Mouse (Mus musculus): ENCODE data around the gene Msi1. TPM values are rescaled to one million over a fixed set of nuclear protein-coding genes. Genes with fewer than 3 reads are reported as not detected.
"Not testable (repeated sequence)": the region's sequence is repeated elsewhere in the genome, so short reads cannot be mapped to it uniquely, and the experiment has no call there.

Msi1 gene
- polyA plus RNA-seq, 1 experiment = 0.95 TPM

DNA sequence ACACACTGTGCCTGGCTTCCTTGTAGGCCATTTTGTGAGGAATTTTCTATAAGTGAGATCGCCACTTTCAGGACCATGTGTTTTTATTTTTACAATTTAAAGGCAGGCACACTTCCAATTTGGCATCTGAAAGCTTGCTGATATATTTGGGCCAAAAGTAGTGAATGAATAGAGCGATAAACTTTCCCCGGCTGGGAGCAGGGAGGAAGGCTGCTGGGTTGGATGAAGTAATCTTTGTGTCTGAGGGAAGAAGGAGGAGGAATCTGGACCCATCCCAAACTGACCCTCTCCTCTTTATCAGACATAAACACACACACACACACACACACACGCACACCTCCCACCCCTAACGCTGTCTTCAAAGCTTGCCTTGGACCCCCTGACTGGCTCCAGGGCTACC, 64.0 kb downstream of the Msi1 start:
- TF ChIP-seq POLR2A (IDR thresholded peaks at IDR 0.05; ENCODE audit: borderline replicate concordance, control insufficient read depth, low read depth, low read length) = no peak
- TF ChIP-seq CTCF (IDR thresholded peaks at IDR 0.05; ENCODE audit: control insufficient read depth, insufficient read depth, low read length) = no peak
- 70% methylated on average over 5 of the region's 5 CpGs for WGBS
- H3K27ac ChIP-seq (ENCODE audit: control insufficient read depth, insufficient read depth, low read depth, low read length, poor library complexity) = no peak overlapping the region
- peaks cover 2% of the 10 kb centered on the region for H3K4me1 ChIP-seq (ENCODE audit: control insufficient read depth, insufficient read depth, low read length)
- no peak overlapping the region for H3K4me3 ChIP-seq (replicated peaks; ENCODE audit: control insufficient read depth, low read depth, low read length)

DNA sequence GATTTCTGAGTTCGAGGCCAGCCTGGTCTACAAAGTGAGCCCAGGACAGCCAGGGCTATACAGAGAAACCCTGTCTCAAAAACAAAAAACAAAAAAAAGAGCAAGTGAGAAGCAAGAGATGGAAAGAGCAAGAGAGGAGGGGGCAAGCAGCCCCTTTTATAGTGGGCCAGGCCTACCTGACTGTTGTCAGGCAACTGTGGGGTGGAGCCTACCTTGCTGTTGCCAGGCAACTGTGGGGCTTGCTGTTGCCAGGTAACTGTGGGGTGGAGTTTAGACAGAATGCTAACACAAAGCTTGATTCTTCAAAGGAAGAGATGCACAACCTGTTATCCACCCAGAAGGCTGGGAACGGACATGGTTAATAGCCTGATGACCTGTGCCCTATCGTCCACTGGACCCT, 66.2 kb downstream of the Msi1 start:
- H3K27ac ChIP-seq (ENCODE audit: control insufficient read depth, insufficient read depth, low read depth, low read length, poor library complexity); H3K4me1 ChIP-seq (ENCODE audit: control insufficient read depth, insufficient read depth, low read length); H3K4me3 ChIP-seq (replicated peaks; ENCODE audit: control insufficient read depth, low read depth, low read length): not testable (repeated sequence)
- WGBS = 83% methylated on average over 3 of the region's 3 CpGs

DNA sequence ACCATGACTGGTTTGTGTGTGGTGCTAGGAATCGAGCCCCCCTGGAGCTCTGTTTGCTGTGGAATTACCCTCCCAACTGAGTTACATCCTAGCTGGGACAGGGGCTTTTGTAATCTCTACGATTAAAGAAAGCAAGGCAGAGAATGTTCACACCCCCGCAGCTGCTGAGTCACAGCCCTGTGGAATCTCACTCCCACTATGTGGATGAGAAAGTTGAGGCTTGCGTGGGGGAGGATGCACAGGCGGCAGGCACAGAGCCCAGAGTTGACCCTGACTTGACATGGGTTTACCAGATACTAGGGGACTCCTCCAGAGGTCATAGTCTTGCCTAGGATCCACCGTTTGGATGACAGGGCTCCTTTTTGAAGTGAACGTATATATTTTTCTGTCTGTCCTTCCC, 67.6 kb downstream of the Msi1 start:
- H3K4me3 ChIP-seq (replicated peaks; ENCODE audit: control insufficient read depth, low read depth, low read length) = no peak overlapping the region
- H3K4me1 ChIP-seq (ENCODE audit: control insufficient read depth, insufficient read depth, low read length) = no peaks in the 10 kb centered on the region; the same call in none of the 2 replicates
- no peak overlapping the region for H3K27ac ChIP-seq (ENCODE audit: control insufficient read depth, insufficient read depth, low read depth, low read length, poor library complexity)
- 77% methylated on average over 7 of the region's 7 CpGs for WGBS
- TF ChIP-seq CTCF (IDR thresholded peaks at IDR 0.05; ENCODE audit: control insufficient read depth, insufficient read depth, low read length) (no peak), POLR2A (IDR thresholded peaks at IDR 0.05; ENCODE audit: borderline replicate concordance, control insufficient read depth, low read depth, low read length) (no peak)

DNA sequence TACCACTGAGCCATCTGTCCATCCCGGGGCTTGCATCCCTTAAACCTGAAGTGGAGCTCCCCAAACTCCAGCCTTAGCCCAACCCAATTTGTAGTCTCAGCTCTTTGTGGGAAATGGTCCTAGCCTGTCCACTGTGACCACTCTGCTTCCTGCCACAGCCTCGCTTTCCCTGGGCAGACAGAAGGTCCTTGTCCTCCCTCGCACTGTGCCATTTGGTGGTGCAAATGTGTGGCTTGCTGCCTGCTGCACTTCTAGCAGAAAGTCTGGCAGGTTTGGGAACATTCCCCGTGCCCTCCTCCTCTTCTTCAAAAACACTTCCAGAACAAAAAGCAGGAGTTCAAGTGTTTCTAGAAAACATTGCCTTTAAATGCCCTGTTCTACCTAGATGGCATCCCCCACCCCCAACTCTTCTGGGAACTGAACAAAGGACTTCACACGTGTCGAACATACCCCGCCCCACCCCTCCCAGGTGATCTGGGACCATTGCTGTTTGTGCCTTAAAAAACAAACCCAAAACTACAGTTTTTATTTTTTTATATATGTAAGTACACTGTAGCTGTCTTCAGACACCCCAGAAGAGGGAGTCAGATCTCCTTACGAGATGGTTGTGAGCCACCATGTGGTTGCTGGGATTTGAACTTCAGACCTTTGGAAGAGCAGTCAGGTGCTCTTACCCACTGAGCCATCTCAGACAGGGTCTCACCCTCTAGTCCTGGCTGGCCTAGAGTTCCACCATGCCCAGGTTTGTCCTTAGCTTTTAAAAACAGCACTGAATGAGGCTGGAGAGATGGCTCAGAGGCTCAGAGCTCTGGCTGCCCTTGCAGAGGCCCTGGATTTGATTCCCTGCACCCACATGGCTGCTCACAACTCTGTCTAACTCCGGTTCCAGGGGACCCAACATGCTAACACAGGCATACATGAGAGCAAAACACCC, 69.2 kb downstream of the Msi1 start:
- H3K4me3 ChIP-seq (replicated peaks; ENCODE audit: control insufficient read depth, low read depth, low read length) = no peak overlapping the region
- H3K4me1 ChIP-seq (ENCODE audit: control insufficient read depth, insufficient read depth, low read length) = no peaks in the 10 kb centered on the region; the same call in 1 of the 2 replicates
- TF ChIP-seq POLR2A (IDR thresholded peaks at IDR 0.05; ENCODE audit: borderline replicate concordance, control insufficient read depth, low read depth, low read length) (no peak), CTCF (IDR thresholded peaks at IDR 0.05; ENCODE audit: control insufficient read depth, insufficient read depth, low read length) (no peak)
- 69% methylated on average over 9 of the region's 9 CpGs for WGBS
- no peak overlapping the region for H3K27ac ChIP-seq (ENCODE audit: control insufficient read depth, insufficient read depth, low read depth, low read length, poor library complexity)

DNA sequence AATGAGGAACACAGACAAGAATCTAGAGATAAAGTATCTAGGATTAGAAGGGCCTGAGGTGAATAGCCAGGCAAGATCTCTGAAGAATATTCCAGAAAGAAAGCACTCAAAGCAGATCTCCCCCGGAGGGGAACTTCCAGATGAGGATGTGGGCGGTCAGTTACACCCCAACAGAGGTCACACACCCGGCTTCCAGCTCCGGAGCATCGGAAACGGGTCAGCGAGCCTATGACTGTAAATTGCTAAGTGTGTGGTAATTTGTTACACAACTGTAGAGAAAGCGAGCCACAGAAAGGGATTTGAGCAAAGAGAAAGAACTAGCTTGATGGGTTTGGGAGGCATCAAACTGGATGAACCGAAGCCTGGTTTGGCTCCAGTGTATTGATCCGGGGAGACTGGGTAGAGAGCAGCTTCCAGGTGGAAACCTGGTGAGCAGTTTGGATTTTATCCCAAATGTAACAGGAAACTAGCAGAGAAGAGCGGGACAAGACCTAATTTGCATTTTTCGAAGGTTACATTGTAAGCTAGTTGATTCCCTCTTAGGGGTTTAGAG, 71.1 kb downstream of the Msi1 start:
- no peak overlapping the region for H3K4me3 ChIP-seq (replicated peaks; ENCODE audit: control insufficient read depth, low read depth, low read length)
- TF ChIP-seq CTCF (IDR thresholded peaks at IDR 0.05; ENCODE audit: control insufficient read depth, insufficient read depth, low read length) (no peak), POLR2A (IDR thresholded peaks at IDR 0.05; ENCODE audit: borderline replicate concordance, control insufficient read depth, low read depth, low read length) (no peak)
- H3K27ac ChIP-seq (ENCODE audit: control insufficient read depth, insufficient read depth, low read depth, low read length, poor library complexity) = peak overlapping the region; percentile 85
- no peaks in the 10 kb centered on the region; the same call in 1 of the 2 replicates for H3K4me1 ChIP-seq (ENCODE audit: control insufficient read depth, insufficient read depth, low read length)
- WGBS = 34% methylated on average over 12 of the region's 12 CpGs

DNA sequence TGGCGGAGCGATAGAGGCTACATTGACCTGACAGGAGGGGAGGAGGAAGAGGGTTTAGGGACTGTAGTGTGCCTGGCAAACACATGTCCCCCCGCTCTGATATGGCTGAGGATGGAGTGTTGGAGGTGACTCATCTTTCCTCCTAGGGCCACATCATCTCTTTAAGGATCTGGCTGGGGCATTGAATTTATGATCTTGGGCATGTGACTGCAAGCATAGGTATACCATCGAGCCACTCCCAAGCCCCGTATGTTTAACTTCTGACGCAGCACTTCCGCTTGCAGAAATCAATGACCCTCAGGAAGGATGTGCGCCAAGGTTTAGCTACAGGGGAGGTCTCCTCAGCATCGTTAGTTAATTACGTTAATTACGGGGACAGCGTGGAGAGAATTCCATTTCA, 73.6 kb downstream of the Msi1 start:
- TF ChIP-seq POLR2A (IDR thresholded peaks at IDR 0.05; ENCODE audit: borderline replicate concordance, control insufficient read depth, low read depth, low read length) = no peak
- no peak for TF ChIP-seq CTCF (IDR thresholded peaks at IDR 0.05; ENCODE audit: control insufficient read depth, insufficient read depth, low read length)
- 75% methylated on average over 12 of the region's 12 CpGs for WGBS
- H3K4me1 ChIP-seq (ENCODE audit: control insufficient read depth, insufficient read depth, low read length) = no peaks in the 10 kb centered on the region; the same call in 1 of the 2 replicates
- no peak overlapping the region for H3K4me3 ChIP-seq (replicated peaks; ENCODE audit: control insufficient read depth, low read depth, low read length)
- no peak overlapping the region for H3K27ac ChIP-seq (ENCODE audit: control insufficient read depth, insufficient read depth, low read depth, low read length, poor library complexity)

Other genes starting within 250 kb of the Msi1 start
- gene Cabp1, start 235.2 kb upstream of the Msi1 start, polyA plus RNA-seq (2011; ENCODE audit: insufficient read depth, insufficient read length, low replicate concordance, missing spikeins) = not detected in 2 replicates
- 67.1 and 96.1 TPM in 2 replicates for gene Pop5, start 193.8 kb upstream of the Msi1 start, polyA plus RNA-seq (2011; ENCODE audit: insufficient read depth, insufficient read length, low replicate concordance, missing spikeins)
- 165 and 203 TPM in 2 replicates for gene Rnf10, start 156.7 kb upstream of the Msi1 start, polyA plus RNA-seq (2011; ENCODE audit: insufficient read depth, insufficient read length, low replicate concordance, missing spikeins)
- gene Coq5, start 149.9 kb upstream of the Msi1 start, polyA plus RNA-seq (2011; ENCODE audit: insufficient read depth, insufficient read length, low replicate concordance, missing spikeins) = 24.4 and 32.9 TPM in 2 replicates
- gene Dynll1, start 128.6 kb upstream of the Msi1 start, polyA plus RNA-seq (2011; ENCODE audit: insufficient read depth, insufficient read length, low replicate concordance, missing spikeins) = 139 and 177 TPM in 2 replicates
- gene Srsf9, start 102.4 kb upstream of the Msi1 start, polyA plus RNA-seq (2011; ENCODE audit: insufficient read depth, insufficient read length, low replicate concordance, missing spikeins) = 61.2 and 61.4 TPM in 2 replicates
- 7.3 and 7.8 TPM in 2 replicates for gene Gatc, start 88.4 kb upstream of the Msi1 start, polyA plus RNA-seq (2011; ENCODE audit: insufficient read depth, insufficient read length, low replicate concordance, missing spikeins)
- gene Triap1, start 88.4 kb upstream of the Msi1 start, polyA plus RNA-seq (2011; ENCODE audit: insufficient read depth, insufficient read length, low replicate concordance, missing spikeins) = 13.2 and 18.3 TPM in 2 replicates
- 238 and 259 TPM in 2 replicates for gene Cox6a1, start 80.6 kb upstream of the Msi1 start, polyA plus RNA-seq (2011; ENCODE audit: insufficient read depth, insufficient read length, low replicate concordance, missing spikeins)
- gene Pla2g1b, start 36.7 kb downstream of the Msi1 start, polyA plus RNA-seq (2011; ENCODE audit: insufficient read depth, insufficient read length, low replicate concordance, missing spikeins) = 10.3 TPM in 1 of 2 replicates, not detected in the other
- 9.0 and 13.2 TPM in 2 replicates for gene Sirt4, start 55.1 kb downstream of the Msi1 start, polyA plus RNA-seq (2011; ENCODE audit: insufficient read depth, insufficient read length, low replicate concordance, missing spikeins)
- gene Pxn, start 77.1 kb downstream of the Msi1 start, polyA plus RNA-seq (2011; ENCODE audit: insufficient read depth, insufficient read length, low replicate concordance, missing spikeins) = 32.5 and 71.6 TPM in 2 replicates
- 1,167 and 1,244 TPM in 2 replicates for gene Rplp0, start 129.9 kb downstream of the Msi1 start, polyA plus RNA-seq (2011; ENCODE audit: insufficient read depth, insufficient read length, low replicate concordance, missing spikeins)
- gene Gcn1l1, start 135.7 kb downstream of the Msi1 start, polyA plus RNA-seq (2011; ENCODE audit: insufficient read depth, insufficient read length, low replicate concordance, missing spikeins) = 23.3 and 38.4 TPM in 2 replicates
- gene Rab35, start 202.3 kb downstream of the Msi1 start, polyA plus RNA-seq (2011; ENCODE audit: insufficient read depth, insufficient read length, low replicate concordance, missing spikeins) = 22.3 and 32.5 TPM in 2 replicates